Mouse (Mus musculus) embryonic facial prominence, embryonic 14.5 days (tissue): ENCODE measurements around the gene Scnm1. TPM values are rescaled to one million over a fixed set of nuclear protein-coding genes. Genes with fewer than 3 reads are reported as not detected.

Source experiments
- ATAC-seq: fragments of 200-750 bp; cut with Nextera tagmentation; 2 replicates; pipeline ENCODE4 v1.8.0; 2017; ENCODE audit warnings: low read depth, moderate number of reproducible peaks, moderate TSS enrichment
- DNase-seq: peaks from one replicate; pipeline ENCODE4 v3.0.0-alpha.2; 2015; ENCODE audit warnings: low spot score
- H3K27ac ChIP-seq: fragments of 300-500 bp; sonication (generic); replicated peaks from 2 replicates; pipeline ENCODE4 v1.5.1; 2014; ENCODE audit warnings: low read depth, mild to moderate bottlenecking, low read length, moderate library complexity
- H3K27me3 ChIP-seq: fragments of 300-500 bp; sonication (generic); replicated peaks from 2 replicates; pipeline ENCODE4 v1.6.1; 2014; ENCODE audit warnings: low read length; ENCODE audit not compliant: control insufficient read depth, insufficient read depth
- H3K36me3 ChIP-seq: fragments of 300-500 bp; sonication (generic); 2 replicates; pipeline ENCODE4 v1.6.1; 2014; ENCODE audit warnings: low read length, mixed read lengths; ENCODE audit not compliant: control insufficient read depth, insufficient read depth
- H3K4me1 ChIP-seq: fragments of 300-500 bp; sonication (generic); 2 replicates; pipeline ENCODE4 v1.6.1; 2014; ENCODE audit warnings: antibody characterized with exemption, low read length; ENCODE audit not compliant: control insufficient read depth, insufficient read depth
- H3K4me2 ChIP-seq: fragments of 300-500 bp; sonication (generic); 2 replicates; pipeline ENCODE4 v1.6.1; 2014; ENCODE audit warnings: low read depth, mild to moderate bottlenecking, low read length, moderate library complexity, mixed read lengths
- H3K4me3 ChIP-seq: fragments of 300-500 bp; sonication (generic); 2 replicates; pipeline ENCODE4 v1.5.1; 2014; ENCODE audit warnings: low read depth, mild to moderate bottlenecking, low read length
- H3K9ac ChIP-seq: fragments of 300-500 bp; sonication (generic); 2 replicates; pipeline ENCODE4 v1.6.1; 2014; ENCODE audit warnings: low read depth, mild to moderate bottlenecking, low read length, moderate library complexity, mixed read lengths
- H3K9me3 ChIP-seq: fragments of 300-500 bp; sonication (generic); 2 replicates; pipeline ENCODE4 v1.6.1; 2016; ENCODE audit warnings: low read length; ENCODE audit not compliant: control insufficient read depth
- WGBS: fragments of 180-500 bp; shearing (Covaris S2); extraction: QIAGEN DNeasy Blood & Tissue Kit; methylation state at CpG from one replicate; pipeline ENCODE4 v1.1.7; 2014; 5-methylcytosine and 5-hydroxymethylcytosine counted together
- polyA plus RNA-seq: library from polyadenylated mRNA; unstranded; fragments of >200 nt; fragmentation: Nextera tagmentation; extraction: Ambion mirVana; gene quantifications from 2 replicates; pipeline ENCODE4 v1.2.1, GENCODE M21; 2014

Scnm1 gene
- polyA plus RNA-seq, 1 experiment from 2014 or later: 62.2 TPM

DNA sequence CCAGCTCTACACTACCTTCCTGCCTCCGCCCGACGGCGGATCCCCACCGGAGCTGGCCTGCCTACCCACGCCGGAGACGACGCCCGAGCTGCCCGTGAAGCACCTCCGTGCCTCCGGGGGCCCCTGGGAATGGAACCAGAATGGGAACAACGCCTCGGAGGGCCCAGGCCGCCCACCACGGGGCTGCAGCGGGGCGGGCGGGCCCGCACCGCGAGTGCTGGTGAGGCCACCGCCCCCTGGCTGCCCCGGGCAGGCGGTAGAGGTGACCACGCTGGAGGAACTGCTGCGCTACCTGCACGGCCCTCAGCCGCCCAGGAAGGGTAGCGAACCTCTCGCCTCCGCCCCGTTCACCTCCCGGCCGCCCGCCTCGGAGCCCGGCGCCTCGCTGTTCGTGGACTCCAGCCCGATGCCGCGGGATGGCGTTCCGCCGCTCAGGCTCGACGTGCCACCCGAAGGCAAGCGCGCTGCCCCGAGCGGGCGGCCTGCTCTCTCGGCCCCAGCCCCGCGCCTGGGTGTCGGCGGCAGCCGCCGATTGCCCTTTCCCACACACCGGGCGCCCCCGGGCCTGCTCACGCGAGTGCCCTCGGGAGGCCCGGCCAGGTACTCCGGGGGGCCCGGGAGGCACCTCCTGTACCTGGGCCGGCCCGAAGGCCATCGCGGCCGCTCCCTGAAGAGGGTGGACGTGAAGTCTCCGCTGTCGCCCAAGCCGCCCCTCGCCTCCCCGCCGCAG lies 38.9 kb upstream of the Scnm1 start:
- DNase-seq: no peak
- WGBS: 24% methylated on average over 34 of the region's 84 CpGs
- Histone ChIP-seq H3K9me3 (no peaks in the 10 kb centered on the region), H3K9ac (peak overlapping the region; percentile 53), H3K4me2 (peak overlapping the region; percentile 43), H3K27ac (no peak overlapping the region), H3K4me1 (peaks cover 13% of the 10 kb centered on the region), H3K27me3 (peaks cover 43% of the 10 kb centered on the region), H3K36me3 (peaks cover 58% of the 10 kb centered on the region), H3K4me3 (peak overlapping the region; percentile 27; the same call in 1 of the 2 replicates)
- ATAC-seq: 0 out of 2 replicates have a peak, but pooled peaks have one; percentile 3

DNA sequence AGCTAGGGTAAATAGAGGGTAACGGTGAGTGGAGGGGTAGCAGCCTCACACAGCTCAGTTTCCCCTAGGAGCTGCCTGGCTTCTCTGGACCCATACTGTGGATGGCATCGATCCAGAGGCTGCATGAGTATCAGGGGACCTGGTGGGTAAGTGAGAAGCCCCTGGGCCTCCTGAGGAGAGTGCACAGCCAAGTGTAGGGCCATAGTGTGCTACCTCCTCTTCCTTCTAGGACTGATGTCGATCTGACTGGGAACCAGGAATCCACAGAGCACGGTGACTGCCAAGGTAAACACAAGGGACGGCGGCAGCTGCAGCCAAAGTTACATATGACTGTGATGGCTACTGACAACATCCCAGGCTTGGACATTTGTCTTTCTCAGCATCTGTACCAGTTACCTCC lies 37.3 kb upstream of the Scnm1 start:
- Histone ChIP-seq H3K4me1 (peaks cover 13% of the 10 kb centered on the region), H3K9ac (no peak overlapping the region), H3K9me3 (no peaks in the 10 kb centered on the region), H3K36me3 (peaks cover 73% of the 10 kb centered on the region), H3K4me2 (no peak overlapping the region), H3K4me3 (no peak overlapping the region), H3K27ac (no peak overlapping the region), H3K27me3 (peaks cover 43% of the 10 kb centered on the region)
- ATAC-seq (no peak), DNase-seq (no peak)
- WGBS: 68% methylated on average over 6 of the region's 6 CpGs

DNA sequence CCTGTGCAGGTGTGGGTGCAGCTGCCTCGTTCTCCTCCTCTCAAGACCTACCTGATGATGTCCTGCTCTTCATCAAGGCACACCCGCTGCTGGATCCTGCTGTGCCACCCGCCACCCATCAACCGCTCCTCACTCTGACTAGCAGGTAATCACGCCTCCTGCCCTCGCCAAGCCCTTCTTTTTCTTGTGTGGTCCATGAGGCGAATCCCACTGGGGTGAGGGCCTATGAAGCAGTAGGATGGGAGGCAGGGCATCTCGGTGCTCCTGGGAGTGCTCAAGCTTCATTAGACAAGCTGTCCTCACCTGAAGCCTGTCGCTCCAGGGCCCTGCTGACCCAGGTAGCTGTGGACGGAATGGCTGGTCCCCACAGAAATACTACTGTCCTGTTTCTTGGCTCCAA lies 36.2 kb upstream of the Scnm1 start:
- Histone ChIP-seq H3K9ac (no peak overlapping the region), H3K9me3 (no peaks in the 10 kb centered on the region), H3K36me3 (peaks cover 81% of the 10 kb centered on the region), H3K4me3 (no peak overlapping the region), H3K27me3 (peaks cover 43% of the 10 kb centered on the region), H3K4me1 (peaks cover 13% of the 10 kb centered on the region), H3K27ac (no peak overlapping the region), H3K4me2 (no peak overlapping the region)
- WGBS: 92% methylated on average over 9 of the region's 10 CpGs
- ATAC-seq (no peak), DNase-seq (no peak)

DNA sequence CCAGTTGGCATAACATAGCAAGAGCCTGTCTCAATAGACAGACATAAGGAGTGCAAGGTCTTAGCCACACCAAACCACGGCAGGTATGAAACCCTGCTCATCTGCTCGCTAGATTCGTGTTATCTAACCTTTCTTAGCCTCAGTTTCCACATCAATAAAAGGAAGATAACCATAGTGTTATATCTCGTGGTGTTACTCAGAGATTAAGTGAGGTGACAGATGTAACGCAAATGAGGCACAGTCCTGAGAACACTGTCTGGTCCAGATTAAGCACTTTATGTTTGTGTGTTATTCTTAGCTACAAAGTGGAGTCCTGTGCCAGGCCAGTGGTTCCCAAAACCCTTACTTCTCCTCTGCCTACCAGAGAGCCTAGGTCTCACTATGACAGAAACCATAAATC lies 31.0 kb upstream of the Scnm1 start:
- no peaks in the 10 kb centered on the region for H3K9me3 ChIP-seq
- peaks cover 53% of the 10 kb centered on the region for H3K36me3 ChIP-seq
- DNase-seq (no peak), ATAC-seq (no peak)
- no peak overlapping the region for H3K4me2 ChIP-seq
- no peak overlapping the region for H3K9ac ChIP-seq
- WGBS: 80% methylated on average over 5 of the region's 5 CpGs
- H3K27me3 ChIP-seq: no peaks in the 10 kb centered on the region; the same call in 1 of the 2 replicates
- no peak overlapping the region for H3K27ac ChIP-seq
- no peak overlapping the region for H3K4me3 ChIP-seq
- H3K4me1 ChIP-seq: peaks cover 21% of the 10 kb centered on the region

DNA sequence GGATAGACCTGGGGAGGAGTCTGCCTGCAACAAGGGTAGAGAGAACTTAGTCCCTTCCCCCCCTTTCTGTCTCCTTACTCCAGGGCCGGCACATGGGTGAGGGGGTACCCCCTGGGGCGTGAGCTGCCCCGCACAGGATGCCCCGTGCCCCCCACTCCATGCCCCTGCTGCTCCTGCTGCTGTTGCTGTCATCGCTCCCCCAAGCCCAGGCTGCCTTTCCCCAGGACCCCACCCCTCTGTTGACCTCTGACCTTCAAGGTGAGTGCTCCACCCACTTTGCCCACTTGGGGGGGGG lies 30.4 kb upstream of the Scnm1 start:
- H3K27ac ChIP-seq: no peak overlapping the region
- H3K4me3 ChIP-seq: no peak overlapping the region

DNA sequence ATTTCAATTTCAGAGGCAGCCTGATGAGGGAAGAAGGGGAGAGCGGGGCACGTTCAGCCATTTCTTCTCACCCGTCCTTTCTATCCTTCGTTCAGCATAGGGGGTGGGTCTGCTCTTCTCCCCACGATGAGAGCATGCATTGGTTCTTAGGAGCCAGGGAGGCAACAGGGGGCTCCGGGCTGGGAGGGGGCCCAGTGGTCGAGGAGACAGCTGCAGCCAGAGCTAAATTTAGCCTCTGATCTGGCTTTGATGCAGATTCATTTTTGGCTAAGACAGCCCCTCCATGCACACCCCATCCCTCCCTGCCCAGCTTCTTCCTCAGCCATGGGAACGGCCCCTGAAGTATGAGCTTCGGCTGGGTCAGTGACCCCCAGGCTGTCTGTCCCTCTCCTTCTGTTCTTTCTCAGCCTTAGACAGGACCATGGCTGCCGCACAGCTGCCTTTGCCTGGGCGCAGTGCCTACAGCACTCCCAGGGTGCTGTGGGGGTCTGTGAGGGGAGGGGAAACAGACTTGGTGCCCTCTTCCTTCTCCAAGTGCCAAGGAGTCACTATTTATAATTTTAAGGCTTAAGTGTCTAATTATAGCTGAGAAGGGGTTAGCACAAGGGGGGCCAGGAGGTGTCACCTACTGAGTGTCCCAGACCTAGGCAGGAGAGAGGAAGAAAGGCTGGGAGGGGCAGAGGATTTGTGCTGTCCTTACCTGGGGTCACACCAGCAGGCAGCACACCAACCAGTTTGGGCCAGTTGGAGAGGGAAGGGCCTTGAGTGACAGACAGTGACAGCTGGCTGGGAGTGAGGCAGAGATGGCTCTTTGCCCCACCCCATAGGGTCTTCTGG lies 29.8 kb upstream of the Scnm1 start:
- no peaks in the 10 kb centered on the region for H3K9me3 ChIP-seq
- peak overlapping the region; percentile 84 for H3K4me2 ChIP-seq
- peak overlapping the region; percentile 25; the same call in 1 of the 2 replicates for H3K9ac ChIP-seq
- WGBS: 51% methylated on average over 11 of the region's 11 CpGs
- no peaks in the 10 kb centered on the region for H3K27me3 ChIP-seq
- no peak overlapping the region for H3K4me3 ChIP-seq
- ATAC-seq (no peak), DNase-seq (peak; percentile 58)
- H3K27ac ChIP-seq: peak overlapping the region; percentile 13; the same call in 1 of the 2 replicates
- H3K4me1 ChIP-seq: peaks cover 21% of the 10 kb centered on the region
- peaks cover 41% of the 10 kb centered on the region for H3K36me3 ChIP-seq

More for the DNA sequence above, 30.4 kb upstream of the Scnm1 start:
- Histone ChIP-seq H3K4me1 (peaks cover 21% of the 10 kb centered on the region), H3K9ac (no peak overlapping the region), H3K9me3 (no peaks in the 10 kb centered on the region), H3K4me2 (peak overlapping the region; percentile 15; the same call in 1 of the 2 replicates), H3K36me3 (peaks cover 46% of the 10 kb centered on the region), H3K27me3 (no peaks in the 10 kb centered on the region)
- no peak for DNase-seq
- WGBS: 70% methylated on average over 3 of the region's 5 CpGs
- no peak for ATAC-seq

DNA sequence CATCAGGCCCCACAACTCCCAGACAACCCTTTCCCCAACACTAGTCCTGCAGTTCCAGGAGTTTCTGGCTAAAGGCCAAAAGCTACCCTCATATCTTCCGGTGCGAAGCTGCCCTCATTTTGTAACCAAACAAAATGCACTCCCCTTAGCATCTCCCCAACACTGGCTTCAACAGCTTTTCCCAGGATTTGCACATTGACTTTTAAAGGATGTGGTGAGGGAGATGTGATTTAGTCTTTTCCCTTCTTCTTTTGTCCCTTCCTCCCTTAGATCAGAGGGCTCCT lies 28.5 kb upstream of the Scnm1 start:
- ATAC-seq (no peak), DNase-seq (no peak)
- no peaks in the 10 kb centered on the region for H3K9me3 ChIP-seq
- H3K4me1 ChIP-seq: peaks cover 21% of the 10 kb centered on the region
- 0 out of 2 replicates have a peak overlapping the region, but pooled peaks have one; percentile 4 for H3K27ac ChIP-seq
- H3K36me3 ChIP-seq: peaks cover 27% of the 10 kb centered on the region
- H3K4me3 ChIP-seq: peak overlapping the region; percentile 63
- H3K9ac ChIP-seq: peak overlapping the region; percentile 70
- no peaks in the 10 kb centered on the region for H3K27me3 ChIP-seq
- H3K4me2 ChIP-seq: peak overlapping the region; percentile 84
- WGBS: 41% methylated on average over 2 of the region's 2 CpGs

DNA sequence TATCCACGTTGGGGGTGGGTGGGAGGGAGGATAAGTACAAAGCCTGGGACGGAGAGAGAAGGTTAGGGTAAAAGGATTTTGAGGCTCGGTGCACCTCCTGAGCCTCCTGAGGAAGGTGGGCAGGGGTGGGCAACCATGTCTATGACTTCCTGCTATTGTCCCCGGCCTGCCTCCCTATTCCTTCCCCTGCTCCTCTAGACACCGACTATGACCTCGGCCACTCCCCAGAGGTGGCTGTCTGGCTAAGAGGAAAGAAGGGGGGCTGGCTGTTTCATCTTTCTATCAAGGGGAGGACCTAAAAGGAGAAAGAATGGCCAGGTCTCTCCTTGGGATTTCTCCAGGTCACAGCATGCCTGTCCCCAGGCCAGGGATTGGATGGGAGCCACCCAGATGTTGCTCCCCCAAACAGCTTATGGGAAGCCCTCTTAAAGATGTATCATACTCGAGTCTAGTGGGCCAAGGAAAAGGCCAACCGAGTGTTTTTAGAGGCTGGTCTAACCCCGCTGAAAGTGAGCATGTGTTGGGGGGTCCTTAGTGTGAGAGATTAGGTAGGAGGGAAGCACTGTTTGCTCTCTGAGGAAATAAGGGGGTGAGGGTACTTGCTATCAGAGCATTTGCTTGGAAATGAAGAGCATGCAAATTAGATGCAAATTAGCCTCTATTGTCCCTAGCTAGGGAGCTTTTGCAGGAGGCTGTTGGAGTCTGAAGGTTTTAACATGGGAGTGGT lies 28.0 kb upstream of the Scnm1 start:
- H3K4me1 ChIP-seq: peaks cover 21% of the 10 kb centered on the region
- ATAC-seq: no peak
- peak overlapping the region; percentile 70 for H3K9ac ChIP-seq
- peak overlapping the region; percentile 63 for H3K4me3 ChIP-seq
- WGBS: 6% methylated on average over 9 of the region's 9 CpGs
- H3K4me2 ChIP-seq: peak overlapping the region; percentile 84
- H3K27me3 ChIP-seq: no peaks in the 10 kb centered on the region
- H3K27ac ChIP-seq: peak overlapping the region; percentile 50
- peaks cover 22% of the 10 kb centered on the region for H3K36me3 ChIP-seq
- peak; percentile 40 for DNase-seq
- H3K9me3 ChIP-seq: no peaks in the 10 kb centered on the region
